Mouse (Mus musculus): ENCODE results near the gene Zscan12.

GRCm38 (mm10) chr13:21401166-21401565 lies 38.5 kb downstream of the Zscan12 start:
- TF ChIP-seq CTCF (IDR thresholded peaks at IDR 0.05; ENCODE audit: insufficient read depth, low read depth, low read length) (no peak), POLR2A (IDR thresholded peaks at IDR 0.05; ENCODE audit: insufficient read depth, low read depth, low read length) (no peak)

Data from olfactory bulb, adult 2 months (tissue).